Mouse (Mus musculus) A20 (cell line): ENCODE data around the gene Btbd35f1.
"Not testable (repeated sequence)": the region's sequence is repeated elsewhere in the genome, so short reads cannot be mapped to it uniquely, and the experiment has no call there.

Experiments
- DNase-seq: peaks from one replicate; pipeline ENCODE4 v3.0.0-alpha.2; 2011; ENCODE audit warnings: low read depth, low spot score

Btbd35f1 gene

GRCm38 (mm10) chrX:32559755-32560154 lies at the start of gene Btbd35f1:
Gene Btbd35f1 (plus strand): TSS chrX:32560055.
- not testable (repeated sequence) for DNase-seq

GRCm38 (mm10) chrX:32590878-32591542 lies 31.2 kb downstream of the Btbd35f1 start:
- not testable (repeated sequence) for DNase-seq

DNA sequence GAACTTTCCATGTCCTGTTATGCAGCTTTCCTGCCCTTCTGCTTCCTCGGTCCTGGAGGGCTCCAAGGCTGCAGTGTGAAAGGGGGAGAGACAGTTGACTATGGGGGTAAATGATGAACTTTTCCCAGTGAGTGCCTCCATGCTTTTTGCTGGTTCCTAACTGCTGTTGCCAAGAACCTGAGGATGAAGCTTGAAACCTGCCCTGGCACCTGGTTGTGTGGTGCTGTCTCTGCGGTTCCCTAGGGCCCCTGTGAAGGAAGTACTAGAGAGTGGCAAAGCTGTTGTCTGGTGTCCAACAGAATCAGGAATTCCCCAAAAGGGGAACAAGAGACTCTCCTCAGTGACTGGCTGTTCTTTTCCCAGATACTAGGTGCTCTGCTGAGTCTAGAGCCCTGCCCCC lies 41.2 kb downstream of the Btbd35f1 start:
- not testable (repeated sequence) for DNase-seq

- DNase-seq = not testable (repeated sequence)
Measured at GRCm38 (mm10) chrX:32601425-32601824, 41.6 kb downstream of the Btbd35f1 start.
